Mouse (Mus musculus): ENCODE results near the gene Itga11.

DNA sequence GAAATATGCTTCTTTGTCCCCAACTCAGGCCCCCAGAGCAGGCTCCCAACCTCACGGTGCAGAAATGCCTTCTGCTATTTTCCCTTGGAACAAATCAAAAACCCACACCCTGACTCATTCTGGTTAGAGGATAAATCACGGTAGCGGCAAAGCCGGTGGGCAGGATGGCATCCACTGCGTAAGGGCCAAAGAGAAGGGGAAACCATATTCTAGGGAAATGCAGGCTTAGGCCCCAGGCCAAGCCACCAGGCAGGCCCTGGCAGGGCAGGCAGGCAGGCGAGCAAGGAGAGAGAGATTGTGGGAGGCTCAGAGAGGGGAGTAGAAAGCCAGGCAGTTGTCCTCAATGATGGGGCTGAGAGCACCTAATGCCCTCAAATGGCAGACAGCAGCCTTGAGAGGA is 34.7 kb downstream of the Itga11 start:
- TF ChIP-seq POLR2A (IDR thresholded peaks at IDR 0.05; ENCODE audit: borderline replicate concordance, extremely low read depth, low read depth, low read length) (no peak), CTCF (IDR thresholded peaks at IDR 0.05; ENCODE audit: insufficient read depth, low read length) (no peak)
